Mouse (Mus musculus): ENCODE measurements at regions not wholly inside any gene's neighbourhood (a gene's known extent, or its start where the extent isn't known, plus 50 kb on each side); places are given as distances from the start of the nearest gene placed in this dataset.

DNA sequence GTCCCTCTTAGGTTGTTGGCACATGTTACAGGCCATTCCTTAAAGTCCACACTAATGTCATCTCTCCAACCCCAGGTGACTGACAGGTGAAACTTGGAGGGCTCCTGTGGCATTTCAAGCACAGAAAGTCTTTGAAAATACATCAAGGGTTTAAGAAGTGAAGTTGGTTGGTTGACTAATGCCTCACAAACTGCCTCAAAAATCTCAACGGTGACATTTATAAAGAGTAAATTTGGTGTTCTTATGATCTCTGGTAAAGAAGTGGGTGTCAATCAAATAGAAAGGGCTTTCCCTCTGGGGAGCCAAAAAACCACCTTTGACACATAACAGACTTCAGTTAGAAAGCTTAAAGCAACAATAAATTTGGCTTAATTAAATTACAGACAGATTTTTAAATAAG lies 85.2 kb upstream of the Eomes start:
- H3K4me3 ChIP-seq (replicated peaks) = no peak overlapping the region
- no peak overlapping the region for H3K9ac ChIP-seq
- no peaks in the 10 kb centered on the region for H3K4me1 ChIP-seq (replicated peaks)
- H3K36me3 ChIP-seq = no peaks in the 10 kb centered on the region
- 82% methylated on average over 1 of the region's 1 CpGs for WGBS
- no peaks in the 10 kb centered on the region for H3K9me3 ChIP-seq
- H3K27me3 ChIP-seq (replicated peaks) = 0 out of 2 replicates have a peak, but pooled peaks cover 3% of the 10 kb centered on the region
- no peak for ATAC-seq
- H3K4me2 ChIP-seq (replicated peaks) = no peak overlapping the region
- H3K27ac ChIP-seq = no peak overlapping the region

DNA sequence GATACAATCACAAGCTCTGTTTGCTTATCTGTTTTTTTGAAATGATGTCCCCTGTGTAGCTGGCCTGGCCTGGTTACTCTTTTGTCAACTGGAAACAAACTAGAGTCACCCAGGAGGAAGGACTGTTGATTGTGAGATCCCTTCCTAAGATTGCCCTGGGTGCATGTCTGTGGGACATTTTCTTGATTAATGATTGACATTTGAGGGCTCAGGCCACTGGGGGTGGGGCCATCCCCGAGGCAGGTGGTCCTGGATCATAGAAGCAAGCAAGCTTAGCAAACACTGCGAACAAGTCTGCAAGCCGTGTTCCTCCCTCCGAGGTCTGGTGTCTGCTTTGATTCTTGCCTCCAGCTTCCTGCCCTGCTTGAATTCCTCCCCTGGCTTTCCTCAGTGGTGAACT lies 84.4 kb upstream of the Eomes start:
- Histone ChIP-seq H3K27me3 (replicated peaks) (0 out of 2 replicates have a peak, but pooled peaks cover 3% of the 10 kb centered on the region), H3K27ac (no peak overlapping the region), H3K4me3 (replicated peaks) (no peak overlapping the region), H3K9ac (no peak overlapping the region), H3K4me1 (replicated peaks) (no peaks in the 10 kb centered on the region), H3K9me3 (no peaks in the 10 kb centered on the region), H3K4me2 (replicated peaks) (no peak overlapping the region), H3K36me3 (no peaks in the 10 kb centered on the region)
- ATAC-seq = no peak
- WGBS = 27% methylated on average over 4 of the region's 4 CpGs

DNA sequence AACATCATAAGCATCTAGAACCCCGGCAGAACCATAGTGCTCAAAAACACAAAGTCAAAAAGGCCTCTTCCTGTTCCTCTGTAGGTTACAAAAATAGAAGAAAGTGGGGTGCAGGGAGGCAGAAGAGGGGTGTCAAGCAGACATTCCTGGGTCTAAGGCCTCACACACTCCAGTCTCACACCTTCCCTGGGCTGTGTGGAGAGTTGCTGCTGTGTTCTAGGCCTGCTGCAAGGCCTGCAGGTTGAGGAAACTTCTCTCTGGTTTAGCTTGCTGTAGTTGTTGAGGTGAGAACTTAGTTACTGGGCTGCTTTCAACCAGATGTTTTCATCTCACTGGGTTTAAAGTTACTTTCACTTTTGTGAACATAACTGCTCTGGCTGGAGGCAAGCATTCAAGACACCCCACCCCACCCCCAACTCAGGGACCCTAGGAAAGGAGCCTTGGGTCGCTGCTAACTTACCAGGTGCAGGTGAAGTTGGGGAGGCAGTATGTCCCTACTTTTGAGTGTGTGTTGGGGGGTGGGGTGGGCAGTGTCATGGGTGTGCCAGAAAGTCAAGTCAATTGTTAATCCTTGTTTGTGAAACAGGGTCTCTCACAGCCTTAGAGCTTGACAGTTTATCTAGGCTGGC lies 81.5 kb upstream of the Eomes start:
- Histone ChIP-seq H3K36me3 (no peaks in the 10 kb centered on the region), H3K27ac (no peak overlapping the region), H3K9me3 (no peaks in the 10 kb centered on the region), H3K27me3 (replicated peaks) (no peaks in the 10 kb centered on the region), H3K4me1 (replicated peaks) (no peaks in the 10 kb centered on the region), H3K4me2 (replicated peaks) (no peak overlapping the region), H3K9ac (no peak overlapping the region), H3K4me3 (replicated peaks) (no peak overlapping the region)
- no peak for ATAC-seq
- WGBS = 79% methylated on average over 2 of the region's 2 CpGs

DNA sequence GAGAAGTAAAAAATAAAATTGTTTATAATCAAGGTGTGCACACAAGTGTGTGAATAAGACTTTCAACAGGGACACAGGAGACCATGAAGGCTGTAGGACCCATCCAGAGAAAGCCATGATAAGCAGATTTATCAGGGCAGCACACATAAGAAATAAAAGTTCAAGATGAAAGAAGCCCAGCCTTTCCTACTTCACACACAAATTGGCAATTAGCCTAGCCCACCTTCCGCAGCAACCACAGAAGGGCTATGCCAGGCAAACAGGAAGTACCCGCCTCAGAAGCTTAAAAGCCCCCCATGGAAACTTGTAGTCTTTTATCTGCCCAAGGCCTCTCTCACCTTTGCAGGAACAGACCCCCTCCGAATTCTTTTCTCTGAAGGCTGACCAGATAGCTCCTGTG lies 77.5 kb upstream of the Eomes start:
- H3K36me3 ChIP-seq = no peaks in the 10 kb centered on the region
- WGBS = 77% methylated on average over 3 of the region's 3 CpGs
- no peaks in the 10 kb centered on the region for H3K9me3 ChIP-seq
- no peak overlapping the region for H3K4me3 ChIP-seq (replicated peaks)
- ATAC-seq = no peak
- no peak overlapping the region for H3K4me2 ChIP-seq (replicated peaks)
- H3K9ac ChIP-seq = no peak overlapping the region
- no peaks in the 10 kb centered on the region for H3K27me3 ChIP-seq (replicated peaks)
- H3K4me1 ChIP-seq (replicated peaks) = no peaks in the 10 kb centered on the region
- no peak overlapping the region for H3K27ac ChIP-seq

DNA sequence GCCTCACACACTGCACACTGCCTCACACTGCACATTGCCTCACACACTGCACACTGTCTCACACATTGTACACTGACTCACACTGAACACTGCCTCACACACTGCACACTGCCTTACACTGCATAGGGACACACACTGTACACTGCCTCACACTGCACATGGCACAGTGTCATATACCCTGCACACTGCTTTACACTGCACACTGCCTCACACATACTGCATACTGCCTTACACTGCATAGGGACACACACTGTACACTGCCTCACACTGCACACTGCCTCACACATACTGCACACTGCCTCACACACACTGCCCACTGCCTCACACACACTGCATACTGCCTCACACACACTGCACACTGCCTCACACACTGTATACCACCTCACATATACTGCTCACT lies 76.8 kb upstream of the Eomes start:
- no peak for ATAC-seq
- Histone ChIP-seq H3K4me2 (replicated peaks) (no peak overlapping the region), H3K27me3 (replicated peaks) (no peaks in the 10 kb centered on the region), H3K4me1 (replicated peaks) (no peaks in the 10 kb centered on the region), H3K27ac (no peak overlapping the region), H3K9me3 (no peaks in the 10 kb centered on the region), H3K36me3 (no peaks in the 10 kb centered on the region), H3K9ac (no peak overlapping the region), H3K4me3 (replicated peaks) (no peak overlapping the region)

DNA sequence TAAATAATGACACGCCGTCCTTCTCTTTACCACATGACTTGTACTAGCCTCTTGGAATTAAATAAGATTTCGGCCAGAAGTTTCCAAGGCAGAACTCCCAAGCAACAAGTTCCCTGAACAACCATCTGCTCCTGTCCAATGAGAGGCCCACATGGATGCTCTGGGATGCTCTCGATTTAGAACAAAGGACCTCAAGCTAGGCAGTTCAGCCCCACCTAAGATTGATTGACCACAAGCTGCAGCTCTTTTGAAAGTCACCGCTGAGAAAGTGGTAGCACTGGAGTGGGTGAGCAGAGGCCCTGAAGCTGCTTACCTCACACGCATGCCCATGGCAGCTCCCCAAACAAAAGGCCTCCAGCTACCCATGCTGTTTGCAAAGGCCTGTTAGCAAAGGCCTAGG lies 73.1 kb upstream of the Eomes start:
- no peak overlapping the region for H3K4me2 ChIP-seq (replicated peaks)
- no peak overlapping the region for H3K4me3 ChIP-seq (replicated peaks)
- H3K4me1 ChIP-seq (replicated peaks) = no peaks in the 10 kb centered on the region
- H3K27me3 ChIP-seq (replicated peaks) = no peaks in the 10 kb centered on the region
- no peak overlapping the region for H3K9ac ChIP-seq
- no peak overlapping the region for H3K27ac ChIP-seq
- WGBS = 59% methylated on average over 6 of the region's 6 CpGs
- ATAC-seq = no peak
- no peaks in the 10 kb centered on the region for H3K9me3 ChIP-seq
- H3K36me3 ChIP-seq = no peaks in the 10 kb centered on the region

DNA sequence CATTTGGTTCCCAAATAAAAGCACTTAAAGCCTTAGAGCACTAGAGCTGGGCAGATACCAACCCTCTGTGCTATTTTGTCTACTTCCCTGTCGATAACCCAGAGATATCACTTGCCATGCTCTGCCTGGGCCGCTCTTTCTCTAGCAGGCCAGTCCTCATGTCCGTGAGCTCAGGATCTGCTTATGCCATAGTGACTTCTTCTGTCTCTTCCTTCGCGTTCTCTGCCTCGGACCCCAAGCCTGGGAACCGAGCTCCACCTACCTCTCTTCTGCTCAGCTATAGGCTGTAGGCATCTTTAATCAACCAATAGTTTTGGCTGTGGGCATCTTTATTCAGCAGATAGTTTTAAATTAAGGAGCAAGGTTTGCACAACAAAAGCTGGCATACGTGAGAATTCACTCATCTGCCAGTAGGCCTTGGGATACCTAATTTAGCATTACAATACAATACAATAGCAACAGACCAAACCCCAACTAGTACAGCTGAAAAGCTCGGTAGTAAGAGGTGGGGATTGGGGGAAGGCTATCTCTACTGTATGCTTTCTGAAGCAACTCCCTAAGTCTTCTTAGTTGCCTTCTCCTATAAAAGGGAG lies 72.0 kb upstream of the Eomes start:
- ATAC-seq = no peak
- 78% methylated on average over 9 of the region's 9 CpGs for WGBS
- Histone ChIP-seq H3K36me3 (no peaks in the 10 kb centered on the region), H3K27ac (no peak overlapping the region), H3K4me1 (replicated peaks) (no peaks in the 10 kb centered on the region), H3K9ac (no peak overlapping the region), H3K27me3 (replicated peaks) (no peaks in the 10 kb centered on the region), H3K4me2 (replicated peaks) (no peak overlapping the region), H3K9me3 (no peaks in the 10 kb centered on the region), H3K4me3 (replicated peaks) (no peak overlapping the region)

DNA sequence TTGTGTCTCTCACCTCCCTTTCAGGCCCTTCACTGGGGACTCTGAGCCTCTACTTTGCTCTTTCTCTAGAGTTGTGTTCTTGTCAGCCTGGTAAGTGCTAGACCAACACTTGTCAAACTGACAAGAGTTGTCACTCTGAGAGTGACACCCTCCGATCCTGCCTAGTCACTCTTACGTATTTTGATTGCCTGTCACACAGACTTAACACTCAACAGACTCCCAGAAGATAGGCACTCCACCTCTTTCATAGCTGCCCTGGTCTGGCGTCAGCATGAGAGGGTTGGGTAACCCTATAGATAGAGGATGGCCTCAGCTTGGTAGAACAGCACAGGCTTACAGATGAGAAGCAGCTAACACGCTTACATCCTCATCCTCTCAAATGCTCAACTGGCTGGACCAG lies 62.0 kb upstream of the Eomes start:
- Histone ChIP-seq H3K36me3 (no peaks in the 10 kb centered on the region), H3K9ac (no peak overlapping the region), H3K4me3 (replicated peaks) (no peak overlapping the region), H3K27ac (no peak overlapping the region), H3K4me2 (replicated peaks) (no peak overlapping the region), H3K9me3 (no peaks in the 10 kb centered on the region), H3K4me1 (replicated peaks) (no peaks in the 10 kb centered on the region), H3K27me3 (replicated peaks) (no peaks in the 10 kb centered on the region)
- WGBS = 74% methylated on average over 4 of the region's 4 CpGs
- no peak for ATAC-seq

DNA sequence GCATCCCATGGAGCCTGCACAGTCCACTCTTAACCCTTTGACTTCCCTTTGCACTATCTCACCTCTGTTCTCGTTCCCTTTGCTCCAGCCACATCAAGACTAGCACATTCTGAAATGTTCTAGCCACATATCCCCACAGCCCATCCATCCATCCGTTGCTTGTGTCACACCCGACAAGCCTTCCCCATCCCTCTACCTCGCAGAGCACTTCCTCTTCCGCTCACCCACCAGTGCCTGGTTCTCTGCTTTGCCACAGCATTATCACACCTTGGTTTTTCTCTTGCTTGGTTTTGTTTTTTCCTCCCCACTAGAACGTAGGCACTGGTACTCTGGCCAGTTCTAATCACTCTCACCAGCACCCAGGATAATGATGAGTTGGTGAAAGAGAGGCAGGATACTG lies 61.5 kb upstream of the Eomes start:
- no peak for ATAC-seq
- Histone ChIP-seq H3K4me2 (replicated peaks) (no peak overlapping the region), H3K4me3 (replicated peaks) (no peak overlapping the region), H3K36me3 (no peaks in the 10 kb centered on the region), H3K27ac (no peak overlapping the region), H3K4me1 (replicated peaks) (no peaks in the 10 kb centered on the region), H3K27me3 (replicated peaks) (no peaks in the 10 kb centered on the region), H3K9me3 (no peaks in the 10 kb centered on the region), H3K9ac (no peak overlapping the region)
- 84% methylated on average over 6 of the region's 6 CpGs for WGBS

DNA sequence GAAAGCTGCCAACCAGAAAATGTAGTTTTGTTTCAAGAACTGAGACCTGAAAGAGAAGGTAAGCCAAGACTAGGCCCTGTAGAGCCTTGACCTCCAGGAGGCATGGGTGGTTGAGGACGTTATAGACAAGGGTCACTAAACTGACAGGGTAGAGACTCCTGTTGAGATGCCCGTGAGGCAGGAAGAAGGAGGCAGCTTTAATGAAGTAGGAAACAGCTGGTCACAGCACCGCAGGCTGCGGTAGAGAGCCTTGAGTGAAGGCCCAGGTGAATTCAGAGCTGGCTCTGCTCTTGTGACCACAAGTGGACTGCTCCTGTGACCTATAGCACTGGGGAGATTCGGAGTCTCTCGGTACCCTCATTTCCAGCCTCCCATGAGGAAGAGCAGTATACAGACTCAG lies 53.7 kb upstream of the Eomes start:
- Histone ChIP-seq H3K27me3 (replicated peaks) (no peaks in the 10 kb centered on the region), H3K9ac (no peak overlapping the region), H3K4me2 (replicated peaks) (no peak overlapping the region), H3K36me3 (no peaks in the 10 kb centered on the region), H3K4me3 (replicated peaks) (no peak overlapping the region), H3K27ac (no peak overlapping the region), H3K9me3 (no peaks in the 10 kb centered on the region), H3K4me1 (replicated peaks) (no peaks in the 10 kb centered on the region)
- no peak for ATAC-seq
- 84% methylated on average over 6 of the region's 6 CpGs for WGBS
